Mouse (Mus musculus) urinary bladder, postnatal 10 days (tissue): Measurements from ENCODE around the gene Tbx5.

Experiments used
- DNase-seq: peaks from one replicate; pipeline ENCODE4 v3.0.0; 2022; ENCODE audit warnings: low spot score

Tbx5 gene

GRCm38 (mm10) chr5:119810994-119811690, 21.3 kb upstream of the Tbx5 start:
- no peak for DNase-seq

GRCm38 (mm10) chr5:119815247-119815646, 17.2 kb upstream of the Tbx5 start:
- DNase-seq, result no peak

GRCm38 (mm10) chr5:119820452-119820851, 12.0 kb upstream of the Tbx5 start:
- no peak for DNase-seq

GRCm38 (mm10) chr5:119821506-119821905, 11.0 kb upstream of the Tbx5 start:
- DNase-seq, result no peak

GRCm38 (mm10) chr5:119827341-119827740, 5.1 kb upstream of the Tbx5 start:
- DNase-seq, result no peak

GRCm38 (mm10) chr5:119830611-119831010, 1.9 kb upstream of the Tbx5 start:
- no peak for DNase-seq

- no peak for DNase-seq
These were observed 1.2 kb upstream of the Tbx5 start for GRCm38 (mm10) chr5:119831201-119831771.

GRCm38 (mm10) chr5:119831791-119832478, 533 bp upstream of the Tbx5 start:
- no peak for DNase-seq

GRCm38 (mm10) chr5:119833223-119834030, 959 bp downstream of the Tbx5 start:
- no peak for DNase-seq

GRCm38 (mm10) chr5:119834031-119834403, 1.5 kb downstream of the Tbx5 start:
- no peak for DNase-seq

GRCm38 (mm10) chr5:119835053-119835867, 2.8 kb downstream of the Tbx5 start:
- DNase-seq, result no peak

- DNase-seq, result no peak
These were observed 3.4 kb downstream of the Tbx5 start for GRCm38 (mm10) chr5:119835868-119836209.

- DNase-seq, result no peak
These were observed 4.3 kb downstream of the Tbx5 start for GRCm38 (mm10) chr5:119836618-119837305.

- DNase-seq, result no peak
These were observed 4.8 kb downstream of the Tbx5 start for GRCm38 (mm10) chr5:119837306-119837675.

GRCm38 (mm10) chr5:119837861-119838260, 5.4 kb downstream of the Tbx5 start:
- no peak for DNase-seq

- no peak for DNase-seq
These were observed 6.0 kb downstream of the Tbx5 start for GRCm38 (mm10) chr5:119838441-119838840.

GRCm38 (mm10) chr5:119839156-119839555, 6.7 kb downstream of the Tbx5 start:
- DNase-seq, result no peak

GRCm38 (mm10) chr5:119839616-119840368, 7.3 kb downstream of the Tbx5 start:
- no peak for DNase-seq

GRCm38 (mm10) chr5:119840404-119840803, 7.9 kb downstream of the Tbx5 start:
- DNase-seq, result no peak

- no peak for DNase-seq
These were observed 9.4 kb downstream of the Tbx5 start for GRCm38 (mm10) chr5:119841634-119842420.
